ENCODE assay signal across 8 mouse cellular contexts in genomic region chr17:47009546-47009897, GRCm38 (mm10). TPM values are rescaled to one million over a fixed set of nuclear protein-coding genes. Genes with fewer than 3 reads are reported as not detected.
A peak's percentile ranks its signal among the peaks of the same experiment; 100 is the strongest.
DNase-seq lines count a peak whose midpoint lies in the region; ATAC-seq lines count a peak whose summit lies in the region.

No protein-coding gene starts in this region.

- H3K9me3 ChIP-seq in neural tube, embryonic 11.5 days (ENCODE audit: control insufficient read depth, low read length): no peaks in the 10 kb centered on the region
- H3K9me3 ChIP-seq in heart, embryonic 15.5 days (replicated peaks): no peaks in the 10 kb centered on the region
- no peaks in the 10 kb centered on the region for H3K9me3 ChIP-seq in liver, embryonic 11.5 days (ENCODE audit: control insufficient read depth, low read length)
- H3K9me3 ChIP-seq in stomach, embryonic 15.5 days: no peaks in the 10 kb centered on the region

- H3K27me3 ChIP-seq in neural tube, embryonic 11.5 days (ENCODE audit: control insufficient read depth, insufficient read depth, low read length): no peaks in the 10 kb centered on the region
- H3K27me3 ChIP-seq in heart, embryonic 15.5 days: peaks cover 5% of the 10 kb centered on the region; the same call in 1 of the 2 replicates
- no peaks in the 10 kb centered on the region for H3K27me3 ChIP-seq in liver, embryonic 11.5 days (replicated peaks; ENCODE audit: control insufficient read depth, insufficient read depth, low read length)
- no peaks in the 10 kb centered on the region for H3K27me3 ChIP-seq in stomach, embryonic 15.5 days (replicated peaks)

- peak; percentile 55 for DNase-seq in adrenal gland, postnatal 10 days
- DNase-seq in adrenal gland, adult 2 months: no peak
- no peak for DNase-seq in neural tube, embryonic 11.5 days (ENCODE audit: low spot score)
- no peak for DNase-seq in neural tube, embryonic 10.5 days (ENCODE audit: extremely low spot score, low spot score)
- DNase-seq in liver, embryonic 11.5 days (ENCODE audit: low spot score): no peak
- no peak for DNase-seq in left cerebral cortex, postnatal 25 days (ENCODE audit: low spot score in 2 of 2)

- peak overlapping the region; percentile 95 for H3K9ac ChIP-seq in neural tube, embryonic 11.5 days (ENCODE audit: low read length)
- H3K9ac ChIP-seq in heart, embryonic 15.5 days: peak overlapping the region; percentile 94
- H3K9ac ChIP-seq in liver, embryonic 11.5 days (ENCODE audit: low read depth, low read length): peak overlapping the region; percentile 99
- H3K9ac ChIP-seq in stomach, embryonic 15.5 days: peak overlapping the region; percentile 62

- 2% methylated on average over 13 of the region's 13 CpGs for WGBS in neural tube, embryonic 11.5 days
- under 1% methylated on average over 13 of the region's 13 CpGs for WGBS in heart, embryonic 15.5 days
- under 1% methylated on average over 13 of the region's 13 CpGs for WGBS in liver, embryonic 11.5 days
- 0% methylated on average over 13 of the region's 13 CpGs for WGBS in stomach, embryonic 15.5 days

- H3K4me1 ChIP-seq in neural tube, embryonic 11.5 days (ENCODE audit: control insufficient read depth, insufficient read depth, low read length): peaks cover 10% of the 10 kb centered on the region
- peaks cover 39% of the 10 kb centered on the region for H3K4me1 ChIP-seq in heart, embryonic 15.5 days (replicated peaks)
- H3K4me1 ChIP-seq in liver, embryonic 11.5 days (replicated peaks; ENCODE audit: control insufficient read depth, insufficient read depth, low read length): peaks cover 14% of the 10 kb centered on the region
- H3K4me1 ChIP-seq in stomach, embryonic 15.5 days: peaks cover 3% of the 10 kb centered on the region

- no peaks in the 10 kb centered on the region for H3K36me3 ChIP-seq in neural tube, embryonic 11.5 days (ENCODE audit: control insufficient read depth, insufficient read depth, low read length)
- H3K36me3 ChIP-seq in heart, embryonic 15.5 days: 0 out of 2 replicates have a peak, but pooled peaks cover 7% of the 10 kb centered on the region
- H3K36me3 ChIP-seq in liver, embryonic 11.5 days (ENCODE audit: control insufficient read depth, insufficient read depth, low read length): no peaks in the 10 kb centered on the region
- no peaks in the 10 kb centered on the region for H3K36me3 ChIP-seq in stomach, embryonic 15.5 days

- no peak for ATAC-seq in neural tube, embryonic 11.5 days (ENCODE audit: insufficient read depth, low FRiP score, low TSS enrichment)
- no peak for ATAC-seq in heart, embryonic 15.5 days (replicated peaks; ENCODE audit: insufficient number of reproducible peaks, insufficient read depth, low FRiP score, low read depth)
- ATAC-seq in liver, embryonic 11.5 days (replicated peaks; ENCODE audit: low FRiP score): no peak
- ATAC-seq in stomach, embryonic 15.5 days (ENCODE audit: insufficient read depth, low FRiP score, low read depth): no peak

- peak overlapping the region; percentile 90; the same call in 1 of the 2 replicates for H3K27ac ChIP-seq in neural tube, embryonic 11.5 days (ENCODE audit: low read depth, low read length)
- peak overlapping the region; percentile 98 for H3K27ac ChIP-seq in heart, embryonic 15.5 days
- peak overlapping the region; percentile 95 for H3K27ac ChIP-seq in liver, embryonic 11.5 days (ENCODE audit: low read depth, low read length)
- H3K27ac ChIP-seq in stomach, embryonic 15.5 days: peak overlapping the region; percentile 87

- intact Hi-C loops in left cerebral cortex, postnatal 25 days (cut with DNase I): no loop called here

- peak overlapping the region; percentile 87 for H3K4me3 ChIP-seq in neural tube, embryonic 11.5 days (ENCODE audit: low read depth, low read length)
- H3K4me3 ChIP-seq in heart, embryonic 15.5 days: peak overlapping the region; percentile 87
- H3K4me3 ChIP-seq in liver, embryonic 11.5 days (ENCODE audit: low read depth, low read length): peak overlapping the region; percentile 87
- H3K4me3 ChIP-seq in stomach, embryonic 15.5 days (replicated peaks): peak overlapping the region; percentile 63

- H3K4me2 ChIP-seq in neural tube, embryonic 11.5 days (ENCODE audit: low read depth): peak overlapping the region; percentile 76
- peak overlapping the region; percentile 71 for H3K4me2 ChIP-seq in heart, embryonic 15.5 days
- H3K4me2 ChIP-seq in liver, embryonic 11.5 days: peak overlapping the region; percentile 91
- H3K4me2 ChIP-seq in stomach, embryonic 15.5 days: peak overlapping the region; percentile 71

RNA-seq across cellular contexts. Expression of gene Ubr2, which starts 0.8 kb away (rescaled TPM):
- 10 to 100 TPM; 55.9 to 63.7 TPM for total RNA-seq in adrenal gland, postnatal 10 days (2021)
- total RNA-seq in adrenal gland, adult 2 months (2021): 10 to 100 TPM; 57.6 to 87.4 TPM
- 36.2 and 41.4 TPM in 2 replicates for polyA plus RNA-seq in adrenal gland, adult 2 months (2012; rRNA removed)
- 20.8 and 21.3 TPM in 2 replicates for polyA plus RNA-seq in neural tube, embryonic 11.5 days (2014; fragmentation: Nextera tagmentation; extraction: Ambion mirVana)
- 14.4 and 16.7 TPM in 2 replicates for polyA plus RNA-seq in heart, embryonic 15.5 days (2015; fragmentation: Nextera tagmentation; extraction: Ambion mirVana)
- polyA plus RNA-seq in liver, embryonic 11.5 days (2014; fragmentation: Nextera tagmentation; extraction: Ambion mirVana): 19.1 and 20.7 TPM in 2 replicates
- 15.8 and 17.7 TPM in 2 replicates for polyA plus RNA-seq in stomach, embryonic 15.5 days (2015; fragmentation: Nextera tagmentation; extraction: Ambion mirVana)
- total RNA-seq in left cerebral cortex, postnatal 25 days (2021): 10 to 100 TPM; 50.6 to 57.0 TPM
